Mouse (Mus musculus) ES-Bruce4 (cell line): ENCODE data around the gene Gmfg. TPM values are rescaled to one million over a fixed set of nuclear protein-coding genes. Genes with fewer than 3 reads are reported as not detected.

ENCODE experiments used
- H3K27ac ChIP-seq: 2 replicates; pipeline ENCODE4 v1.5.1; 2012; ENCODE audit warnings: low read length, inconsistent platforms; ENCODE audit not compliant: insufficient read depth
- H3K27me3 ChIP-seq: 2 replicates; pipeline ENCODE4 v1.6.1; 2012; ENCODE audit warnings: mild to moderate bottlenecking, low read length, inconsistent platforms; ENCODE audit not compliant: control insufficient read depth, poor library complexity, insufficient read depth, severe bottlenecking
- H3K36me3 ChIP-seq: 2 replicates; pipeline ENCODE4 v1.6.1; 2012; ENCODE audit warnings: inconsistent platforms, mild to moderate bottlenecking, low read length, moderate library complexity; ENCODE audit not compliant: control insufficient read depth, poor library complexity, insufficient read depth, severe bottlenecking
- H3K4me1 ChIP-seq: one replicate; pipeline ENCODE4 v1.8.1; 2011; ENCODE audit warnings: low read length; ENCODE audit not compliant: control insufficient read depth, insufficient read depth
- H3K4me3 ChIP-seq: 2 replicates; pipeline ENCODE4 v1.5.1; 2011; ENCODE audit warnings: low read depth, mild to moderate bottlenecking, low read length
- H3K9ac ChIP-seq: 2 replicates; pipeline ENCODE4 v1.6.1; 2012; ENCODE audit warnings: low read depth, mild to moderate bottlenecking, inconsistent platforms; ENCODE audit not compliant: poor library complexity, severe bottlenecking
- H3K9me3 ChIP-seq: replicated peaks from 2 replicates; pipeline ENCODE4 v1.6.1; 2012; ENCODE audit warnings: mild to moderate bottlenecking, low read length, inconsistent platforms; ENCODE audit not compliant: control insufficient read depth, poor library complexity, insufficient read depth, severe bottlenecking
- CTCF ChIP-seq: IDR thresholded peaks from one replicate; pipeline ENCODE4 v1.8.1; 2011; ENCODE audit warnings: low read depth, low read length
- EP300 ChIP-seq: IDR thresholded peaks from 2 replicates; pipeline ENCODE4 v1.6.1; 2011; ENCODE audit warnings: low read depth, low read length; ENCODE audit not compliant: insufficient read depth
- POLR2A ChIP-seq: IDR thresholded peaks from one replicate; pipeline ENCODE4 v1.8.1; 2011; ENCODE audit warnings: low read length; ENCODE audit not compliant: insufficient read depth
- polyA plus RNA-seq: library from polyadenylated mRNA; stranded (reverse); fragments of >200 nt; gene quantifications from 2 replicates; pipeline ENCODE4 v1.2.4, GENCODE M21; 2011; ENCODE audit warnings: low read depth; ENCODE audit not compliant: missing spikeins, insufficient read depth, insufficient read length

Gmfg gene
- polyA plus RNA-seq, 1 experiment: 45.2 TPM

DNA sequence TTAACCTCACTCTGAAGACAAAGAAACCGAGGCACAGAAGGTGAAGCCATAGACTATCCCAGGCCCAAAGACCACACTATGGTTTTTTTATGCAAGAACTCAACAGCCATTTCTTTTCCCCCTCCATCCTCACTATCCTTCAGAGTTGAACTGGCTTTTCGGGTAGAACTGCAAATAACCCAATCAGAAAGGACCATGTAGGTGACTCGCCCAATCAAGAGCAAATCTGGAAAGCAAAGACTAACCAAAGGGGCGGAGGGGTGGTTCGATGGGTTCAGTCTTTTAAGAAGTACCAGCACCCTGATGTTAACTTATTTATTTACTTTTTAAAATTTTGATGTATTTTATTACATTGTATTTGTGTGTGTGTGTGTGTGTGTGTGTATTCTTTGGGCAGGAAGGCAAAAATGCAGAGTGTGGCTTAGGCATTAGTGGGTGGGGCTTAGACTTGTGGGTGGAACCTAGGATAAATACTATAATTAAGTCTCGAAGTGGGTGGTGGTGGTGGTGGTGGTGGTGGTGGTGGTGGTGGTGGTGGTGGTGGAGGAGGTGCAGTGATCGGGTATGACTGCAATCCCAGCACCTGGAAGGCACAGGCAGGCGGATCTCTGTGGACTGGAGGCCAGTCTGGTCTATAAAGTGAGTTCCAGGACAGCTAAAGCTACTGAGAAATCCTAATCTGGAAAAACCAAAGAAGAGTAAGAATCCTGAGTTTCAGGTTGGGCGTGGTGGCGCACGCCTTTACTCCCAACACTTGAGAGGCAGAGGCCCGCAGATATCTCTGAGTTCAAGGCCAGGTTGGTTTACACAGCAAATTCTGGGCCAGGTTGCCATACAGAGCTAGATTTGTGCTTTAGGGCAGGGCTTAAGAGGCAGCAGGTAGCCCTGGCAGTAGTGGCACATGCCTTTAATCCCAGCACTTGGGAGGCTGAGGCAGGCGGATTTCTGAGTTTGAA, 10.9 kb downstream of the Gmfg start:
- peak overlapping the region; percentile 80 for H3K27ac ChIP-seq
- peak overlapping the region; percentile 54 for H3K4me3 ChIP-seq
- peaks cover 2% of the 10 kb centered on the region for H3K4me1 ChIP-seq
- H3K9ac ChIP-seq: peak overlapping the region; percentile 54
- H3K9me3 ChIP-seq: no peaks in the 10 kb centered on the region
- TF ChIP-seq EP300: no peak
- TF ChIP-seq CTCF: no peak
- TF ChIP-seq POLR2A: no peak
- H3K36me3 ChIP-seq: no peaks in the 10 kb centered on the region
- no peaks in the 10 kb centered on the region for H3K27me3 ChIP-seq

DNA sequence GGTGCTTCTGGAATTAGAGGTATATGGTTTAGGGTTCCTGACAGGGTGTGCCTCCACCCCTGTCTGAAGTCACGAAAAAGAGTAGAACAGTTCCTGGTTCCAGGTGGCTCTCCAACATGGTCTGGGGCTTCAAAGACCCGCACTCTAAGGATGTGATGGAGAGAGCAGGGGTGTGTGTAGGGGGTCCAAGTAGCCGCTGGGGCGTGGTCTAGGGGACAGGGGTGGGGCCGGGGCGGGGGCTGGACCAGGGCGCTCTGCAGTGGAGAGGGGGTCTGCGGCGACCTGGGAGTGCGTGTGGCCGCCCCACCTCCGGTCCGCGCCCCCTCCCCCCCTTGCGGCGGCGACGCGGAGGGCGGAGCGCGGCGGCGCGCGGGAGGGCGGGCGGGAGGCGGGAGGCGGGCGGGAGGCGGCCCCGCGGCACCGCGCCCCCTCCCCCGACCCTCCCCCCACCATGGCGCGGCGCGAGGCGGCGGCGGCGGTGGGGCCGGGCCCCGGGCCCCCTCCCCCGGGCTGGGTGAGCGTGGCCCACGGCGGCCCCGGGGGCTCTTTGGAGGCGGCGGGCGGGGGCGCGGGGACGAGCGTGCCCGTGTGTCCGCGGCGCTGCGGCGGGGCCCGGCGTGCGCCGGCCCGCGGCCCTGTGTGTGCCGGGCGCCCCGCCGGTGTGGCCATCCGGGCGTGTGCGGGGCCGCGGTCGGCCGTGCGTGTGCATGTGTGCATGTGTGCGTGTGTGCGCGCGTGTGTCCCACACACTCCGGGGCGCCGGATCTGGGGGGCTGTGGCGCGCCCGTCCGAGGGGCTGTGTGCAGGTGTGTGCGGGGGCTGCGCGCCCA, 14.5 kb downstream of the Gmfg start, which contains the start of gene Lrfn1:
Gene Lrfn1, plus strand, starts transcription at position 450 of the 830 bp plus-strand sequence.
- no peaks in the 10 kb centered on the region for H3K27me3 ChIP-seq
- peaks cover 3% of the 10 kb centered on the region for H3K4me1 ChIP-seq
- TF ChIP-seq POLR2A: no peak
- no peak for TF ChIP-seq EP300
- TF ChIP-seq CTCF: no peak
- no peaks in the 10 kb centered on the region for H3K9me3 ChIP-seq
- H3K27ac ChIP-seq: no peak within 1 kb of the TSS
- peak within 1 kb of the TSS; percentile 82 for H3K4me3 ChIP-seq
- no peaks in the 10 kb centered on the region for H3K36me3 ChIP-seq
- peak within 1 kb of the TSS; percentile 94 for H3K9ac ChIP-seq

DNA sequence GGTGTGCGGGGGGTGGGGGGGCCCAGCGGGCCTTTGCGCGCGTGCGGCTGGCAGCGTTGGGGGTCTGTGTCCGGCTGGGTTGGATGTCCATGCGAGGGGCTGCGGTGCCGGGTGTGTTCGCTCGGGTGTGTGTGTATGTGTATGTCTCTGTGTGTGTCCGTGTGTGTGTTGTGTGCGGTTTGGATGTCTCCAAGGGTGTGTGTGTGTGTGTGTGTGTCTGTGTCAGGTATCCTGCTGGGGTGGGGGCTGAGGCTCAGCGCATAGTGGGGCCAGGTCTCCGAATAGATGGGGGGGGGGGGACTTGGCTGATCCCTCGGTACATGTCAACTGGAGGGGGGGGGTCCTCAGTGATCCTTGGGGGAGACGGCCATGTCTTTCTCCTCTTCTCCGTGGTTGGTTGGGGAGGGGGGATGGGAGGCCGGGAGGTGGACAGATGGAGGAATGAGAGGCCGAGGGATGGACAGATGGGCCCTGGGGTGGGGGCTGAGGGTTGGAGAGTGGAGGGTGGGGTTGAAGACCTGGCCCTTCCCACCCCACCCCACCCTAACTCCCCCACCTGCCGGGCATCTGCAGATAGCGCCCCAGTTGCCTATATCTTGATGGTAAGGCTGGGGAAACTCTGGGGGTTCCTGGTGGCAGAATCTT, 15.2 kb downstream of the Gmfg start:
- TF ChIP-seq POLR2A (no peak), EP300 (no peak), CTCF (no peak)
- H3K36me3 ChIP-seq: no peaks in the 10 kb centered on the region
- H3K9me3 ChIP-seq: no peaks in the 10 kb centered on the region
- H3K9ac ChIP-seq: peak overlapping the region; percentile 94
- H3K4me1 ChIP-seq: peaks cover 3% of the 10 kb centered on the region
- H3K27ac ChIP-seq: no peak overlapping the region
- no peaks in the 10 kb centered on the region for H3K27me3 ChIP-seq
- peak overlapping the region; percentile 82 for H3K4me3 ChIP-seq

DNA sequence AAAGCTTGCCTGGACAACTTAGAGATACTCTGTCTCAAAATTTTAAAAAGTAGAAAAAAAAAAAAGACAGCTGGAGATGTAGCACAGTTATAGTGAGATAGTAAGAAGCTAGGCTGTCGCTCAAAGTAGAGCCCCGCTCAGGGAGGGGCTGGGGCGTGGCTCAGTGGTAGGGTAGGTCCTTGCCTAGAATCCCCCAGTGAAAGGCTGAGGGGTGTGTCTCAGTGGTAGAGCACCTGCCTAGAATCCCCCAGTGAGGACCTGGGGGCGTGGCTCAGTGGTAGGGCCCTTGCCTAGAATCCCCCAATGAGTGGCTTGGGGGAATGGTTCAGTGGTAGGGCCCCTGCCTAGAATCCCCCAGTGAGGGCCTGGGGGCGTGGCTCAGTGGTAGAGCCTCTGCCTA, 23.1 kb downstream of the Gmfg start:
- no peak overlapping the region for H3K27ac ChIP-seq
- H3K4me1 ChIP-seq: no peaks in the 10 kb centered on the region
- TF ChIP-seq CTCF: no peak
- no peak for TF ChIP-seq EP300
- no peak for TF ChIP-seq POLR2A
- no peak overlapping the region for H3K9ac ChIP-seq
- H3K36me3 ChIP-seq: peaks cover 19% of the 10 kb centered on the region
- no peaks in the 10 kb centered on the region for H3K27me3 ChIP-seq
- no peaks in the 10 kb centered on the region for H3K9me3 ChIP-seq
- no peak overlapping the region for H3K4me3 ChIP-seq

DNA sequence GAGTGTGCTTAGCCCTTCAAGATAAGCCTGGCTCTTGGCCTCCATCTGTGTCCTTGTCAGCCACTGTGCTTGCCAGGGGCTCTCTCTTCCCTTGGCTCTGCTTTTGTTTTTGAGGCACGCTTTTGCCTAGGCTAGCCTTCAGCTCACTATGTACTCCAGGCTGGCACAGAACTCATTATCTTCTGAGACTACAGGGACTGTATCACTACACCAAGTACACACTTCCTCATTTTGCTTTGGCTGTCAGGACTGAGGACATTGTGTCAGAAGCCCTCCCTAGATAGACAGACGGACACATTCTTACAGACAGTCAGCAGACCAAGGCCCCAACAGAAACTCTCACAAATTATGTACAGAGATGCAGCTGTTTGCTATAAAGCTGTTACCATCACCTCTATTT, 25.5 kb downstream of the Gmfg start:
- no peak overlapping the region for H3K4me3 ChIP-seq
- no peak for TF ChIP-seq EP300
- no peak for TF ChIP-seq CTCF
- TF ChIP-seq POLR2A: no peak
- H3K27me3 ChIP-seq: no peaks in the 10 kb centered on the region
- no peaks in the 10 kb centered on the region for H3K4me1 ChIP-seq
- no peak overlapping the region for H3K27ac ChIP-seq
- H3K9ac ChIP-seq: no peak overlapping the region
- peaks cover 18% of the 10 kb centered on the region for H3K36me3 ChIP-seq
- no peaks in the 10 kb centered on the region for H3K9me3 ChIP-seq
